Comparison of ENCODE assay signal across 35 mouse cellular contexts in the genomic region with DNA sequence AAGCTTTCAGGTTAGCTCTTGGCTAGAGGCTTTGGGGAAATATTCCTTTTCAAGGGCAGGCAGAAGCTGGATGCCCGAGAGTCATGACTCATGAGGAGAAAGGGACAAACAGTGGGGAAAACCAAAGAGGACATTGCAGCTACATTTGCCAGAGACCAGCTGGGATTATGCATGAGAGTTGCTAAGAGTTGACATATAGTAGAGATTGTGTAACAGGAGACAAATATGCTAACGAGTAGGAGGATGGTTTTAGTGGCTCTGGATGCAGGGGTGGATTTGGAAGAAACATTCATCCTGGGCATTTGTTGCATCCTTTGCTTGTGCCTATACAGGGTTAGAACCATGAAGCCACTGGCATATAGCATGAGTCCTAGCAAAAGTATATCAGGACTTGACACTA. TPM values are rescaled to one million over a fixed set of nuclear protein-coding genes. Genes with fewer than 3 reads are reported as not detected.
DNase-seq lines count a peak whose midpoint lies in the region; TF ChIP-seq lines count a peak whose summit lies in the region.
"Had no signal": no experiment of that assay in that cellular context is flagged by ENCODE, and none has a peak within 500 bp of the region (broad histone marks: within the 10 kb centered on the region; RNA-seq: fewer than 3 reads in every experiment).

No protein-coding gene starts in this region.

- TF ChIP-seq CTCF in left cerebral cortex, adult 2 months (IDR thresholded peaks at IDR 0.05): no peak

- H3K27ac ChIP-seq in left cerebral cortex, adult 2 months: no peak overlapping the region
- H3K27ac ChIP-seq: embryonic facial prominence, embryonic 12.5 days; embryonic facial prominence, embryonic 15.5 days; heart, adult 2 months; heart, embryonic 10.5 days; heart, embryonic 13.5 days; hindbrain, embryonic 13.5 days had no signal

- no peak overlapping the region for H3K4me3 ChIP-seq in left cerebral cortex, adult 2 months
- H3K4me3 ChIP-seq: embryonic facial prominence, embryonic 12.5 days; embryonic facial prominence, embryonic 15.5 days; heart, adult 2 months; heart, embryonic 10.5 days; heart, embryonic 13.5 days; hindbrain, embryonic 13.5 days had no signal

- peak; percentile 27 to 28 for DNase-seq in frontal cortex, adult 2 months (ENCODE audit: extremely low spot score in 1 of 2, low spot score in 1 of 2)
- DNase-seq in frontal cortex, postnatal 14 days (ENCODE audit: low spot score in 2 of 2): no peak
- peak; percentile 11 to 13 for DNase-seq in left cerebral cortex, adult 9 months (ENCODE audit: low spot score in 2 of 2)
- DNase-seq in left cerebral cortex, adult 2 months (ENCODE audit: extremely low spot score in 1 of 2, low spot score in 2 of 2): no peak
- DNase-seq in right cerebral cortex, adult 2 months (ENCODE audit: low spot score in 2 of 2): peak; percentile 3 to 13
- DNase-seq in right cerebral cortex, postnatal 14 days: no peak
- peak; percentile 41 for DNase-seq in telencephalon, adult 2 months (ENCODE audit: low read depth, low spot score)
- DNase-seq: adrenal gland, postnatal 10 days; adrenal gland, postnatal 36 days; B cell, adult 2 months; cerebellum, adult 11 months; cerebellum, adult 2 months; cerebellum, adult 9-11 months; cerebellum, postnatal 25 days; forebrain, postnatal 0 days; gastrocnemius, postnatal 25 days; heart, adult 2 months; heart, postnatal 14 days had no signal

- intact Hi-C loops in left cerebral cortex, adult 2 months (cut with DNase I): no loop called here

RNA-seq across cellular contexts. Expression of gene Vmn1r233, which starts 2.5 kb away (rescaled TPM):
- not detected in 2 replicates for polyA plus RNA-seq in frontal cortex, adult 2 months (2012; rRNA removed)
- not detected for total RNA-seq in left cerebral cortex, adult 2 months (2021)
- total RNA-seq: adrenal gland, adult 18-20 months; adrenal gland, postnatal 10 days; adrenal gland, postnatal 36 days; CH12.LX; common myeloid progenitor, adult 5-6 weeks; forebrain, postnatal 0 days; gastrocnemius, adult 8-10 months; gastrocnemius, postnatal 25 days; heart, adult 2 months; heart, postnatal 14 days; hematopoietic stem cell, adult 5-6 weeks had no signal
- polyA plus RNA-seq: cerebellum, adult 2 months; embryonic facial prominence, embryonic 12.5 days; embryonic facial prominence, embryonic 15.5 days; forebrain, embryonic 11.5 days; forebrain, embryonic 14.5 days; forebrain, postnatal 0 days; G1E; gonadal fat pad, adult 2 months; heart, adult 2 months; heart, embryonic 10.5 days; heart, embryonic 13.5 days; heart, embryonic 16.5 days; hindbrain, embryonic 13.5 days; hindbrain, embryonic 16.5 days; Patski had no signal

RNA-seq across cellular contexts. Expression of gene Zfp160, which starts 15.0 kb away (rescaled TPM):
- 15.4 and 19.1 TPM in 2 replicates for polyA plus RNA-seq in frontal cortex, adult 2 months (2012; rRNA removed)
- 10 to 100 TPM; 19.7 to 22.4 TPM for total RNA-seq in left cerebral cortex, adult 2 months (2021)

RNA-seq across cellular contexts. Expression of gene Ppp2r1a, which starts 48.6 kb away (rescaled TPM):
- polyA plus RNA-seq in frontal cortex, adult 2 months (2012; rRNA removed): 558 and 595 TPM in 2 replicates
- 100 to 1,000 TPM; 537 to 542 TPM for total RNA-seq in left cerebral cortex, adult 2 months (2021)

Comparison
In these comparisons a context has a peak if more than half of its experiments do, and no peak if none do; other contexts are left out.
1. DNase-seq: peak in frontal cortex, adult 2 months (2 of 2), left cerebral cortex, adult 9 months (2 of 2), right cerebral cortex, adult 2 months (2 of 2) and telencephalon, adult 2 months (single experiment); none in frontal cortex, postnatal 14 days (0 of 2), left cerebral cortex, adult 2 months (0 of 2) and right cerebral cortex, postnatal 14 days (single experiment).